Mouse (Mus musculus) hindbrain, postnatal 0 days (tissue): ENCODE measurements at regions not wholly inside any gene's neighbourhood (a gene's known extent, or its start where the extent isn't known, plus 50 kb on each side); places are given as distances from the start of the nearest gene placed in this dataset.

Source experiments
- ATAC-seq: fragments of 200-750 bp; cut with Nextera tagmentation; 2 replicates; pipeline ENCODE4 v1.8.0; 2017; ENCODE audit warnings: mild to moderate bottlenecking, moderate TSS enrichment, moderate library complexity
- DNase-seq: peaks from one replicate; pipeline ENCODE4 v3.0.0-alpha.2; 2015; ENCODE audit warnings: low spot score
- H3K27ac ChIP-seq: fragments of 300-500 bp; sonication (generic); 2 replicates; pipeline ENCODE4 v1.5.1; 2014; ENCODE audit warnings: mild to moderate bottlenecking
- H3K27me3 ChIP-seq: fragments of 300-500 bp; sonication (generic); 2 replicates; pipeline ENCODE4 v1.6.1; 2014; ENCODE audit warnings: low read length, mixed read lengths; ENCODE audit not compliant: insufficient read depth
- H3K36me3 ChIP-seq: fragments of 300-500 bp; sonication (generic); 2 replicates; pipeline ENCODE4 v1.6.1; 2014; ENCODE audit warnings: low read length, mixed read lengths; ENCODE audit not compliant: insufficient read depth
- H3K4me1 ChIP-seq: fragments of 300-500 bp; sonication (generic); 2 replicates; pipeline ENCODE4 v1.6.1; 2014; ENCODE audit warnings: antibody characterized with exemption, low read length, mixed read lengths; ENCODE audit not compliant: insufficient read depth
- H3K4me2 ChIP-seq: fragments of 300-500 bp; sonication (generic); 2 replicates; pipeline ENCODE4 v1.6.1; 2014; ENCODE audit warnings: low read depth, mild to moderate bottlenecking, low read length, moderate library complexity, mixed read lengths
- H3K4me3 ChIP-seq: fragments of 300-500 bp; sonication (generic); 2 replicates; pipeline ENCODE4 v1.5.1; 2014; ENCODE audit warnings: low read length
- H3K9ac ChIP-seq: fragments of 300-500 bp; sonication (generic); replicated peaks from 2 replicates; pipeline ENCODE4 v1.6.1; 2014; ENCODE audit warnings: mild to moderate bottlenecking, low read length, moderate library complexity, mixed read lengths
- H3K9me3 ChIP-seq: fragments of 300-500 bp; sonication (generic); 2 replicates; pipeline ENCODE4 v1.6.1; 2016; ENCODE audit warnings: low read length, mixed read lengths
- CTCF ChIP-seq: IDR thresholded peaks from 2 replicates; pipeline ENCODE4 v1.5.1; 2016; ENCODE audit warnings: antibody characterized with exemption, control low read depth, low read depth
- WGBS: fragments of 180-500 bp; shearing (Covaris S2); extraction: QIAGEN DNeasy Blood & Tissue Kit; methylation state at CpG from one replicate; pipeline ENCODE4 v1.1.7; 2014; 5-methylcytosine and 5-hydroxymethylcytosine counted together

DNA sequence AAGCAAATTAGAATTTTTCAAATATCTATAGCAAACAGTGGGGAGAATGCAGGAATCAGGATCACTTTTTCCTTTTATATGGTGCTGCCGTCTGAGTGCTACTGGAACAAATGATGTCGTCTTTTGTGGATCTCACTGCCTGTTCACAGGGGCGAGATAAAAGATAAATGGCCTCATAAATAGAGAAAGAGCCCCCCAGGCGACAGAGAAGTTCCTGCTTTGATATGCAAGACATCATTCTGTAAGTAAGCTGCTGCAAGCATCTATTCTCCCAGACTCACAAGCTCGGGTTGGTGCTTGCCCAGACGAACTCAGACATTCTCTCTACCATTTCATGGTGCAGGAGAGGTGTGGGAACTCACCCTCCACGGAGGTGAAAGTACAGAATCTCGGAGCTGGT, 377.6 kb upstream of the Cdh4 start:
- DNase-seq (peak; percentile 3), ATAC-seq (no peak)
- Histone ChIP-seq H3K36me3 (no peaks in the 10 kb centered on the region), H3K4me3 (no peak overlapping the region), H3K9ac (0 out of 2 replicates have a peak overlapping the region, but pooled peaks have one; percentile 5), H3K27ac (no peak overlapping the region), H3K27me3 (no peaks in the 10 kb centered on the region), H3K9me3 (no peaks in the 10 kb centered on the region), H3K4me1 (no peaks in the 10 kb centered on the region), H3K4me2 (no peak overlapping the region)
- TF ChIP-seq CTCF: no peak
- WGBS: 26% methylated on average over 8 of the region's 8 CpGs

DNA sequence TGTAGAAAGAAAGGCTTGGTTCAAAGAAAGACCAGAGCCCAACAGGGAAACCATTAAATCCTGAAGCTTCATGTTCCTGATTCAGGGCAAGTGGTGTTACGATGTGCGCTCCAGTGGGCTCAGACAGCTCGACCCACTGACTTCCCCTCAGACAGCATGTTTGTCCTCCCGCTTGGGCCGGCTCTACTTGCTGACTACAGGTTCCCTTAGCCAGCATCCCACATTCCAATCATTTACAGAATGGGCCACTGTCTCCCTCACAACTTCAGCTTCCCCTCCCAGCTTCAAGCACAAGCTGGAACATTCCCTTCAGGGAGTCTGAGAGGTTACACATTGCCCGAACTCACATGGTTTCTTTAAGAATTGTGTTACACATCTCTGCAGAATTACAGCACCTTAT, 372.7 kb upstream of the Cdh4 start:
- Histone ChIP-seq H3K4me3 (no peak overlapping the region), H3K9me3 (no peaks in the 10 kb centered on the region), H3K4me1 (no peaks in the 10 kb centered on the region), H3K9ac (no peak overlapping the region), H3K27ac (no peak overlapping the region), H3K27me3 (no peaks in the 10 kb centered on the region), H3K36me3 (no peaks in the 10 kb centered on the region), H3K4me2 (no peak overlapping the region)
- WGBS: 77% methylated on average over 6 of the region's 6 CpGs
- DNase-seq (no peak), ATAC-seq (no peak)
- TF ChIP-seq CTCF: no peak

DNA sequence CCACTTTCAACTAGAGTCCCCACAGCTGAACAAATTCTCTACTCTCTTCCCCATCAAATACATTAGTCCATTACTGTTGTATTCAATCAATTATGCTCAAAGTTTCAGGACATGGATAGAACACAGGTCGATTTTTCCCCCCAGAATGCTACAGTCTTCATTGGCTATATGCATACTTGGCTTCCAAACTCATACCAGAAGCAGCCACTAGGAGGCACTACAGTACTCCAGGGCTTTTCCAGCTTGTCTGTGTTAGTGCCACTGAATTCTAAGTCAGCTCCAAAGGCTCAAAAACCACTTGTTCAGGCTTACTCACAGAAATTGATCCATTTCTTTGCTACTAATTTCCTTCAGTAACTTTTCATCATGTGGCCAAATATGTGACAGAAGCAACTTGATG, 371.9 kb upstream of the Cdh4 start:
- no peak overlapping the region for H3K4me3 ChIP-seq
- no peak overlapping the region for H3K27ac ChIP-seq
- peak; percentile 69 for TF ChIP-seq CTCF
- H3K36me3 ChIP-seq: no peaks in the 10 kb centered on the region
- no peaks in the 10 kb centered on the region for H3K27me3 ChIP-seq
- H3K4me2 ChIP-seq: no peak overlapping the region
- H3K9ac ChIP-seq: no peak overlapping the region
- H3K4me1 ChIP-seq: no peaks in the 10 kb centered on the region
- H3K9me3 ChIP-seq: no peaks in the 10 kb centered on the region
- ATAC-seq: no peak
- WGBS: 57% methylated on average over 1 of the region's 1 CpGs
- peak; percentile 48 for DNase-seq

DNA sequence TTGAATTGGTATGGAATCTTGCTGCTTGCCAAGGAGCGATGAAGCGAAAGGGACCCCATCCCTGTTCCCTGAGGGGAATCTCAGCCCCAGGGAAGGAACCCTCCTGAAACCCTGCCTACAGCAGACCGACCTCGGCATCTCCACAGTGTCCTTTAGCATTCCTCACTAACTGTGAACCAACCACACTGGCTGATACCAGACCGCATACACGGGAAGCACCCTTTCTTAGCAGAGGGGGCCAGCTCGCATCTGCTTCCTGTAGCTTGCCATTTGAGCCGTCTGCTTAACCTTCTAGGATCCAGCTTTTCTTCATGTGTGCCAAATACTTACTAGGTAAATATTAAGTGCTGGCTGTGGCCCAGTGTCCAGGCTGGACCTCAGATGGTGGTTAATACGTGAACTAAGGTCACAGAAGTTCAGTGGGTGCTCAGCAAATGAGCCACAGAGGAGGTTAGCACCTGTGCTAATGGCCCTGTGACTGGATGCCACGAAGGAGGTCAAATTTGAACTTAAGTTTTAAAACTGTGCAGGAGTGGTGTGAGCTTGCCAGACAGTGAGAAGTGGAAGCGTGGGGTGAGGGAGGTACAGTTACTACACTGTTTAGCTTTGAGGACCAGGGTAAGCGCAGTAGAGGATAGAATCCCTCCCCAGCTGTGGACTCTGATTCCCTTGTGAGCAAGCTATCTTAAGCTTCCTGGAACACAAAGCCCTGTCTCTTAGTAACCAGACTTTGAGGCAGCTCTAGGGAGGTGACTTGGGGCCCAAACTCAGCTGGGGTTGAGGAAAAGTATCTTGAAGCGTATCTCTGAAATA, 361.6 kb upstream of the Cdh4 start:
- H3K27ac ChIP-seq: no peak overlapping the region
- H3K9me3 ChIP-seq: no peaks in the 10 kb centered on the region
- H3K36me3 ChIP-seq: no peaks in the 10 kb centered on the region
- 72% methylated on average over 13 of the region's 13 CpGs for WGBS
- no peak overlapping the region for H3K9ac ChIP-seq
- no peaks in the 10 kb centered on the region for H3K27me3 ChIP-seq
- DNase-seq (no peak), ATAC-seq (no peak)
- no peak for TF ChIP-seq CTCF
- no peak overlapping the region for H3K4me3 ChIP-seq
- no peaks in the 10 kb centered on the region for H3K4me1 ChIP-seq
- no peak overlapping the region for H3K4me2 ChIP-seq

DNA sequence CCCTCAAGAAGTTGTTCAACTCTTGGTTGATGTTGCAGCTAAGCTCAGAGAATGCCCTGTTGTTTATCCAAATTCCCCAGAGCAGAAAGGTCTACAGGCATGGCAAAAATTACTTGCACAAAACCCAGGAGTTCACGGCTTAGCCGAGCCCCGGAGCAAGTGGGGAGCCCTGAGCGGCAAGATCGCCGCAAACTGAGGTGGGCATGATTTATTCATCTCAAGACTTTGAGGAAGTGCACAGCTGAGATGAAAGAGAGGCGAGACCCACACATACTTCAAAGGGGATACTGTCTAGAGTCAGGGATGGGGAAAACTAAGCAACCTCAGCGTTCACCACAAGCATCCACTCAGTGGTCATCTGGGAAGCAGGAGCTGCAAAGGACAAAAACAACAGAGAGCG, 355.3 kb upstream of the Cdh4 start:
- Histone ChIP-seq H3K4me3 (no peak overlapping the region), H3K4me1 (no peaks in the 10 kb centered on the region), H3K4me2 (no peak overlapping the region), H3K27ac (no peak overlapping the region), H3K9ac (no peak overlapping the region), H3K9me3 (no peaks in the 10 kb centered on the region), H3K27me3 (no peaks in the 10 kb centered on the region), H3K36me3 (no peaks in the 10 kb centered on the region)
- TF ChIP-seq CTCF: no peak
- ATAC-seq (no peak), DNase-seq (no peak)
- 89% methylated on average over 9 of the region's 9 CpGs for WGBS

DNA sequence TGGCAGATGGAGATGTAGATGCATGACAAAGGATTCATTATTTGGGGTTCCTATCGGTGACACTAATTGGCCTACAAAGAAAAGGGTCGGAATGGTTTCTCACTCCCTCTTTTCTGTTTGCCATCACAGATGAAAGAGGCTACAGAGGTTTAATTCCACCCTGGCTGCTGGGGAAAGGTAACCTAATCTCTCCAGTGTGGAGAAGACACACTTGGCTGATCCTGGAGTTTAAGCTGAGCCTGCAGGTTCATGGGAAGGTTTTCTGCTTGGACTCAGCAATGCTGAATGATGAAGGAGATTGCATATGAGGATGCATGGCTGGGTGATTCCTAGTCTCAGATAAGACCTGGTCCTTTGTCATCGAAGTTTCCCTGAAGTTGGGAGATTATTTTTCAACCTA, 350.8 kb upstream of the Cdh4 start:
- 55% methylated on average over 3 of the region's 3 CpGs for WGBS
- H3K4me2 ChIP-seq: no peak overlapping the region
- H3K9me3 ChIP-seq: no peaks in the 10 kb centered on the region
- no peaks in the 10 kb centered on the region for H3K36me3 ChIP-seq
- no peak for TF ChIP-seq CTCF
- DNase-seq (no peak), ATAC-seq (no peak)
- H3K9ac ChIP-seq: no peak overlapping the region
- H3K27ac ChIP-seq: no peak overlapping the region
- no peaks in the 10 kb centered on the region for H3K27me3 ChIP-seq
- H3K4me1 ChIP-seq: peaks cover 9% of the 10 kb centered on the region
- no peak overlapping the region for H3K4me3 ChIP-seq

DNA sequence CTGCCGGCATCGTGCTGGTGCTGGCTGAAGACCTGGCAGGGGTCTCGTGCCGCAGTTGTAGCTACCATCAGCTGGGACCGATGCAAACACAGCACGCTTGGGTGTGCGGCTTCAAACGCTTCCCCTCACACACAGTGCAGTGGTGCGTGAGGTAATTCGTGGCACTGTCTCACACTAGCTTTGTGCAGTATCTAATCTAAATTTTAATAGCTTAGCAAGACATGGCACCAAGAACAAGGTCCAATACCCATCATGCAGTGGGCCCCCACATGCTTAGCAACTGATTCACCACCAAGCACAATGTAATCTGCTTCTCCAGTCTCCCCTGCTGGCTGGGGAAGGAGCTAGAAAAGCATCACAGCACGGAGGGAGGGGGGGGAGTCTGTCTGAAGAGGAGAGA, 348.2 kb upstream of the Cdh4 start:
- H3K9ac ChIP-seq: no peak overlapping the region
- peaks cover 9% of the 10 kb centered on the region for H3K4me1 ChIP-seq
- 18% methylated on average over 11 of the region's 11 CpGs for WGBS
- H3K27me3 ChIP-seq: no peaks in the 10 kb centered on the region
- peak; percentile 42 for TF ChIP-seq CTCF
- DNase-seq: peak; percentile 57
- H3K4me2 ChIP-seq: peak overlapping the region; percentile 38; the same call in 1 of the 2 replicates
- H3K27ac ChIP-seq: no peak overlapping the region
- peak; percentile 83 for ATAC-seq
- no peak overlapping the region for H3K4me3 ChIP-seq
- no peaks in the 10 kb centered on the region for H3K9me3 ChIP-seq
- H3K36me3 ChIP-seq: no peaks in the 10 kb centered on the region
